Mouse (Mus musculus): Measurements from ENCODE around the gene Gm3376. TPM values are rescaled to one million over a fixed set of nuclear protein-coding genes. Genes with fewer than 3 reads are reported as not detected.
"Not testable (repeated sequence)": the region's sequence is repeated elsewhere in the genome, so short reads cannot be mapped to it uniquely, and the experiment has no call there.

Gm3376 gene
- total RNA-seq (2021) (not detected), polyA plus RNA-seq (2012; rRNA removed) (not detected in 2 replicates)
- long read RNA-seq, result 0 reads

DNA sequence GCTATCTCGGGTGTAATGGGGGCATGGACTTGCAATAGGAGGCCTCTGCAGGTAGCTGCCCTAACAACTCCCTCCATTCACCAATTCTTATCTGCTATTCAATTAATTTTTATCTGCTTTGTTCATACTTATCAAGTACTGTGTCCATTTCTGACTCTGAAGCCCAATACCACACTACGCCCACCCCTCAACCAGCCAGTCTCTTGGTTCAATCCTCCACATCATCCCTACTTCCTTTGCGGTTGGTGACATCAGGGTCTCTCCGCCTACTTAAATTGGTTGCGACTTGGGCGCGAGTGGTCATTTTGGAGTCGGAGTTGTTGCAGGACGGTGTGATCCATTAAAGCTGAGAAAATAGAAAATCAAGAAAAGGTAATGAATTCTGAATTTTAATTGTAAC is at the start of gene Gm3376:
TSS of gene Gm3376 (plus strand) at position 301 of the 400 bp plus-strand sequence.
- H3K36me3 ChIP-seq (ENCODE audit: control insufficient read depth, insufficient read depth, low read length); intact Hi-C loops (cut with DNase I); H3K4me1 ChIP-seq (ENCODE audit: control insufficient read depth, insufficient read depth, low read length): not testable (repeated sequence)

More for the DNA sequence above, at the start of gene Gm3376:
- H3K27ac ChIP-seq; H3K4me3 ChIP-seq; H3K27me3 ChIP-seq (ENCODE audit: control insufficient read depth, insufficient read depth, low read length); DNase-seq; H3K79me2 ChIP-seq (replicated peaks; ENCODE audit: control insufficient read depth, insufficient read depth, low read length); H3K9ac ChIP-seq (ENCODE audit: low read depth, low read length): not testable (repeated sequence)
- no CpG with 5 or more reads among the region's 9 CpGs for WGBS
